Mouse (Mus musculus) left cerebral cortex, adult 18-20 months (tissue): ENCODE results near the gene Poll. TPM values are rescaled to one million over a fixed set of nuclear protein-coding genes. Genes with fewer than 3 reads are reported as not detected.
"Not testable (repeated sequence)": the region's sequence is repeated elsewhere in the genome, so short reads cannot be mapped to it uniquely, and the experiment has no call there.

Experiments
- DNase-seq, 2 experiments: peaks; one replicate each; pipeline ENCODE4 v3.0.0; 2021 to 2022; ENCODE audit warnings: low spot score in 2 of 2, mixed read lengths in 1 of 2
- total RNA-seq, 2 experiments: library from RNA; stranded (reverse); gene quantifications; 2 replicates each; pipeline ENCODE4 v1.2.3; 2021

Gene Poll
- total RNA-seq, 2 experiments from 2014 or later = 9.4 to 9.6 TPM

- DNase-seq = no peak
Measured at GRCm38 (mm10) chr19:45578976-45579375, 18.6 kb upstream of the Poll start.

GRCm38 (mm10) chr19:45577141-45577750, 16.9 kb upstream of the Poll start:
- no peak for DNase-seq

- no peak for DNase-seq
Measured at GRCm38 (mm10) chr19:45575632-45576001, 15.3 kb upstream of the Poll start.

- DNase-seq = no peak
Measured at GRCm38 (mm10) chr19:45574941-45575631, 14.8 kb upstream of the Poll start.

- no peak for DNase-seq
Measured at GRCm38 (mm10) chr19:45574339-45574898, 14.1 kb upstream of the Poll start.

- peak; percentile 75 to 78 for DNase-seq
Measured at GRCm38 (mm10) chr19:45573861-45574267, 13.5 kb upstream of the Poll start.

GRCm38 (mm10) chr19:45573033-45573432, 12.7 kb upstream of the Poll start:
- DNase-seq = no peak

- DNase-seq = no peak
Measured at GRCm38 (mm10) chr19:45567367-45567766, 7.0 kb upstream of the Poll start.

GRCm38 (mm10) chr19:45565925-45566715, 5.8 kb upstream of the Poll start:
- no peak for DNase-seq

- no peak for DNase-seq
Measured at GRCm38 (mm10) chr19:45554136-45554535, 6.2 kb downstream of the Poll start.

GRCm38 (mm10) chr19:45552187-45552586, 8.1 kb downstream of the Poll start:
- no peak for DNase-seq

GRCm38 (mm10) chr19:45549948-45550347, 10.4 kb downstream of the Poll start:
- no peak for DNase-seq

GRCm38 (mm10) chr19:45549128-45549915, 11.0 kb downstream of the Poll start:
- no peak for DNase-seq

GRCm38 (mm10) chr19:45548196-45548595, 12.1 kb downstream of the Poll start:
- not testable (repeated sequence) for DNase-seq

GRCm38 (mm10) chr19:45544925-45545321, 15.4 kb downstream of the Poll start:
- peak; percentile 74 to 79 for DNase-seq

- no peak for DNase-seq
Measured at GRCm38 (mm10) chr19:45544152-45544924, 16.0 kb downstream of the Poll start.

- DNase-seq = no peak
Measured at GRCm38 (mm10) chr19:45542061-45542460, 18.3 kb downstream of the Poll start.

- DNase-seq = peak in 1 of 2 experiments; percentile 54
Measured at GRCm38 (mm10) chr19:45541409-45542041, 18.8 kb downstream of the Poll start.

GRCm38 (mm10) chr19:45540657-45541408, 19.5 kb downstream of the Poll start:
- DNase-seq = no peak
